Mouse (Mus musculus) CH12.LX (cell line): Measurements from ENCODE around the gene Sec31a. TPM values are rescaled to one million over a fixed set of nuclear protein-coding genes. Genes with fewer than 3 reads are reported as not detected.

ENCODE experiments used
- DNase-seq: peaks from one replicate; pipeline ENCODE4 v3.0.0-alpha.2; 2013; ENCODE audit errors: extremely low read depth
- H3K27ac ChIP-seq: 2 replicates; pipeline ENCODE4 v1.5.1; 2012; ENCODE audit warnings: low read depth, mild to moderate bottlenecking, control low read depth, moderate library complexity; ENCODE audit not compliant: insufficient read depth
- H3K27me3 ChIP-seq: replicated peaks from 2 replicates; pipeline ENCODE3; 2012; ENCODE audit warnings: inconsistent platforms
- H3K36me3 ChIP-seq, 2 experiments: replicated peaks in 1 of 2; 2 replicates each; pipeline versions ENCODE3 to v1.6.1; 2012; ENCODE audit warnings: inconsistent platforms in 1 of 2, low read length in 1 of 2, mild to moderate bottlenecking in 1 of 2, mixed read lengths in 1 of 2, moderate library complexity in 1 of 2; ENCODE audit not compliant: control insufficient read depth in 1 of 2, insufficient read depth in 1 of 2
- H3K4me1 ChIP-seq, 2 experiments: 2 replicates each; pipeline ENCODE4 v1.6.1; 2012; ENCODE audit warnings: inconsistent platforms in 1 of 2, moderate library complexity in 1 of 2; ENCODE audit not compliant: insufficient read depth in 2 of 2, control insufficient read depth in 1 of 2
- H3K4me2 ChIP-seq: 2 replicates; pipeline ENCODE4 v1.6.1; 2012; ENCODE audit warnings: low read depth, mild to moderate bottlenecking, control low read depth; ENCODE audit not compliant: poor library complexity, insufficient read depth, severe bottlenecking
- H3K4me3 ChIP-seq, 3 experiments: fragments of 150-350 bp in 1 of 3; sonication (generic) in 1 of 3; replicated peaks in 1 of 3; 2 replicates each; pipeline versions ENCODE3 to v1.5.1; 2011 to 2012; ENCODE audit warnings: low read depth in 2 of 3, low read length in 2 of 3, mild to moderate bottlenecking in 2 of 3, moderate library complexity in 2 of 3, control low read depth in 1 of 3, improper control_type of control experiment in 1 of 3, inconsistent platforms in 1 of 3, mixed read lengths in 1 of 3; ENCODE audit not compliant: poor library complexity in 1 of 3
- H3K79me2 ChIP-seq: replicated peaks from 2 replicates; pipeline ENCODE4 v1.6.1; 2012; ENCODE audit warnings: mild to moderate bottlenecking, moderate library complexity; ENCODE audit not compliant: control insufficient read depth, poor library complexity, insufficient read depth, severe bottlenecking; ENCODE audit errors: extremely low read depth
- H3K9ac ChIP-seq: 2 replicates; pipeline ENCODE4 v1.6.1; 2012; ENCODE audit warnings: low read depth, mild to moderate bottlenecking, control low read depth, moderate library complexity; ENCODE audit not compliant: insufficient read depth
- H3K9me3 ChIP-seq: replicated peaks from 2 replicates; pipeline ENCODE3; 2012; ENCODE audit warnings: low read length, inconsistent platforms, mixed read lengths
- CHD1 ChIP-seq: IDR thresholded peaks from 2 replicates; pipeline ENCODE4 v1.6.1; 2012; ENCODE audit warnings: low read depth, low read length, improper control_type of control experiment, inconsistent platforms
- E2F4 ChIP-seq: IDR thresholded peaks from 2 replicates; pipeline ENCODE4 v1.6.1; 2011; ENCODE audit warnings: low read depth, low read length, improper control_type of control experiment; ENCODE audit not compliant: insufficient replicate concordance
- GABPA ChIP-seq: IDR thresholded peaks from 2 replicates; pipeline ENCODE4 v1.6.1; 2012; ENCODE audit warnings: low read depth, low read length, improper control_type of control experiment, inconsistent platforms; ENCODE audit not compliant: insufficient replicate concordance
- JUN ChIP-seq: IDR thresholded peaks from 2 replicates; pipeline ENCODE4 v1.6.1; 2011; ENCODE audit warnings: low read depth, mild to moderate bottlenecking, low read length, improper control_type of control experiment, moderate library complexity; ENCODE audit not compliant: insufficient read depth
- JUND ChIP-seq: conservative IDR thresholded peaks from 2 replicates; pipeline ENCODE4 v1.6.1; 2011; ENCODE audit warnings: low read depth, low read length, improper control_type of control experiment
- KAT2A ChIP-seq: IDR thresholded peaks from 2 replicates; pipeline ENCODE4 v1.6.1; 2012; ENCODE audit warnings: low read length, improper control_type of control experiment, inconsistent platforms; ENCODE audit not compliant: insufficient replicate concordance
- MAX ChIP-seq: IDR thresholded peaks from 2 replicates; pipeline ENCODE4 v1.6.1; 2011; ENCODE audit warnings: low read length, improper control_type of control experiment
- MAZ ChIP-seq: IDR thresholded peaks from 2 replicates; pipeline ENCODE4 v1.6.1; 2012; ENCODE audit warnings: low read depth, mild to moderate bottlenecking, inconsistent platforms, low read length, improper control_type of control experiment, moderate library complexity
- MXI1 ChIP-seq: IDR thresholded peaks from 2 replicates; pipeline ENCODE4 v1.6.1; 2011; ENCODE audit warnings: mild to moderate bottlenecking, low read depth, low read length, improper control_type of control experiment
- NELFE ChIP-seq: IDR thresholded peaks from 2 replicates; pipeline ENCODE4 v1.6.1; 2011; ENCODE audit warnings: low read depth, low read length, improper control_type of control experiment
- NRF1 ChIP-seq: IDR thresholded peaks from 2 replicates; pipeline ENCODE4 v1.6.1; 2014; ENCODE audit warnings: low read depth, mild to moderate bottlenecking, inconsistent platforms, low read length, improper control_type of control experiment, moderate library complexity
- PAX5 ChIP-seq: IDR thresholded peaks from 2 replicates; pipeline ENCODE4 v1.6.1; 2012; ENCODE audit warnings: low read length, inconsistent platforms, mixed read lengths
- POLR2AphosphoS2 ChIP-seq: IDR thresholded peaks from 2 replicates; pipeline ENCODE4 v1.6.1; 2011; ENCODE audit warnings: low read depth, low read length, improper control_type of control experiment
- RAD21 ChIP-seq: IDR thresholded peaks from 2 replicates; pipeline ENCODE4 v1.6.1; 2011; ENCODE audit warnings: low read depth, mild to moderate bottlenecking, low read length, improper control_type of control experiment, moderate library complexity
- SIN3A ChIP-seq: IDR thresholded peaks from 2 replicates; pipeline ENCODE4 v1.6.1; 2012; ENCODE audit warnings: low read length, improper control_type of control experiment, inconsistent platforms
- SMC3 ChIP-seq: IDR thresholded peaks from 2 replicates; pipeline ENCODE4 v1.6.1; 2011; ENCODE audit warnings: low read depth, low read length, improper control_type of control experiment
- TBP ChIP-seq: conservative IDR thresholded peaks from 2 replicates; pipeline ENCODE4 v1.6.1; 2011; ENCODE audit warnings: low read depth, low read length, improper control_type of control experiment
- TCF12 ChIP-seq: IDR thresholded peaks from 2 replicates; pipeline ENCODE4 v1.6.1; 2014; ENCODE audit warnings: low read depth, mild to moderate bottlenecking, inconsistent platforms, low read length, improper control_type of control experiment
- UBTF ChIP-seq: IDR thresholded peaks from 2 replicates; pipeline ENCODE4 v1.6.1; 2012; ENCODE audit warnings: low read depth, mild to moderate bottlenecking, inconsistent platforms, low read length, improper control_type of control experiment, moderate library complexity
- USF1 ChIP-seq: IDR thresholded peaks from 2 replicates; pipeline ENCODE4 v1.6.1; 2014; ENCODE audit warnings: low read depth, mild to moderate bottlenecking, inconsistent platforms, low read length, improper control_type of control experiment
- USF2 ChIP-seq: conservative IDR thresholded peaks from 2 replicates; pipeline ENCODE4 v1.6.1; 2011; ENCODE audit warnings: low read depth, low read length, improper control_type of control experiment
- ZC3H11A ChIP-seq: IDR thresholded peaks from 2 replicates; pipeline ENCODE4 v1.6.1; 2012; ENCODE audit warnings: low read depth, mild to moderate bottlenecking, inconsistent platforms, low read length, improper control_type of control experiment
- ZMIZ1 ChIP-seq: IDR thresholded peaks from 2 replicates; pipeline ENCODE4 v1.6.1; 2012; ENCODE audit warnings: low read depth, mild to moderate bottlenecking, inconsistent platforms, low read length, improper control_type of control experiment
- dilution Hi-C: fragments of 300-500 bp; cut with MboI; formaldehyde crosslinking; loops from 2 replicates; pipeline ENCODE4 v1.14.3; 2020; ENCODE audit warnings: low sequenced_read_pairs; ENCODE audit not compliant: extremely low pct_unique_long_range_greater_than_20kb, extremely low pct_ligation_motif_present
- in situ Hi-C: fragments of 300-500 bp; cut with MboI; formaldehyde crosslinking; loops from 3 replicates; pipeline ENCODE4 v1.14.3; 2019; ENCODE audit warnings: low sequenced_read_pairs, low pct_ligation_motif_present, low pct_unique_long_range_greater_than_20kb, mixed read lengths
- polyA plus RNA-seq: library from polyadenylated mRNA; unstranded; fragments of >175 nt; gene quantifications from 2 replicates; pipeline ENCODE4 v1.2.1, GENCODE M21; 2012; ENCODE audit warnings: low read depth; ENCODE audit not compliant: insufficient read length
- total RNA-seq, 2 experiments: library from RNA; depleted of rRNA; stranded (reverse); fragments of 300-350 nt in 1 of 2; fragments of >200 nt in 1 of 2; gene quantifications; 2 replicates each; pipeline ENCODE4 v1.2.3; 2012 to 2014

Sec31a gene
- total and polyA plus RNA-seq, 3 experiments, result 48.5 to 161 (median 52.2) TPM

GRCm38 (mm10) chr5:100354644-100355043, 61.4 kb downstream of the Sec31a start:
- H3K4me1 ChIP-seq, result peaks cover 11 to 12% of the 10 kb centered on the region in 2 experiments
- dilution Hi-C loops (no loop called here), in situ Hi-C loops (no loop called here)

GRCm38 (mm10) chr5:100352986-100353848, 62.8 kb downstream of the Sec31a start:
- H3K36me3 ChIP-seq, result peaks cover 0 to 7% of the 10 kb centered on the region in 2 experiments
- peaks cover 14 to 17% of the 10 kb centered on the region in 2 experiments for H3K4me1 ChIP-seq
- H3K4me2 ChIP-seq, result no peak overlapping the region
- H3K9me3 ChIP-seq, result no peaks in the 10 kb centered on the region
- no peak overlapping the region for H3K4me3 ChIP-seq
- H3K27ac ChIP-seq, result no peak overlapping the region
- dilution Hi-C loops (no loop called here), in situ Hi-C loops (no loop called here)
- no peak overlapping the region for H3K9ac ChIP-seq
- TF ChIP-seq MAX, result no peak
- TF ChIP-seq NELFE, result no peak
- TF ChIP-seq JUND, result no peak
- TF ChIP-seq E2F4, result no peak
- no peak for TF ChIP-seq MXI1
- TF ChIP-seq MAZ, result no peak
- TF ChIP-seq POLR2AphosphoS2, result no peak
- TF ChIP-seq NRF1, result no peak
- no peak for TF ChIP-seq PAX5
- no peak for TF ChIP-seq USF1
- no peak for TF ChIP-seq JUN
- no peak for TF ChIP-seq RAD21
- TF ChIP-seq TBP, result no peak
- TF ChIP-seq SMC3, result no peak
- TF ChIP-seq UBTF, result no peak
- TF ChIP-seq CHD1, result no peak
- TF ChIP-seq TCF12, result no peak
- TF ChIP-seq GABPA, result no peak
- TF ChIP-seq USF2, result no peak
- no peaks in the 10 kb centered on the region for H3K79me2 ChIP-seq
- DNase-seq, result no peak
- no peaks in the 10 kb centered on the region for H3K27me3 ChIP-seq

More at GRCm38 (mm10) chr5:100354644-100355043, 61.4 kb downstream of the Sec31a start:
- Histone ChIP-seq H3K9ac (no peak overlapping the region), H3K27me3 (no peaks in the 10 kb centered on the region), H3K79me2 (no peaks in the 10 kb centered on the region), H3K4me3 (no peak overlapping the region), H3K27ac (no peak overlapping the region), H3K36me3 (peaks cover 0 to 7% of the 10 kb centered on the region in 2 experiments), H3K9me3 (no peaks in the 10 kb centered on the region), H3K4me2 (no peak overlapping the region)
- DNase-seq, result no peak
- TF ChIP-seq PAX5 (no peak), KAT2A (no peak), E2F4 (no peak), ZMIZ1 (no peak), SIN3A (no peak), ZC3H11A (no peak)
